Mouse (Mus musculus): Measurements from ENCODE around the gene Hhatl. TPM values are rescaled to one million over a fixed set of nuclear protein-coding genes. Genes with fewer than 3 reads are reported as not detected.
A peak's percentile ranks its signal among the peaks of the same experiment; 100 is the strongest.

The Hhatl gene
- polyA plus RNA-seq, 1 experiment = not detected

- Histone ChIP-seq H3K4me1 (ENCODE audit: control insufficient read depth, insufficient read depth, low read length) (peaks cover 61% of the 10 kb centered on the region), H3K4me3 (ENCODE audit: insufficient read depth, low read depth, low read length) (no peak overlapping the region), H3K27ac (ENCODE audit: insufficient read depth, low read depth, low read length) (no peak overlapping the region)
- TF ChIP-seq POLR2A (IDR thresholded peaks at IDR 0.05; ENCODE audit: insufficient read depth, low read depth, low read length) = no peak
- no peak for TF ChIP-seq CTCF (IDR thresholded peaks at IDR 0.05; ENCODE audit: insufficient read depth, low read depth, low read length)
- 66% methylated on average over 19 of the region's 19 CpGs for WGBS
Measured at GRCm38 (mm10) chr9:121763716-121764115, 28.6 kb downstream of the Hhatl start.

- H3K4me1 ChIP-seq (ENCODE audit: control insufficient read depth, insufficient read depth, low read length) = peaks cover 67% of the 10 kb centered on the region
- no peak overlapping the region for H3K27ac ChIP-seq (ENCODE audit: insufficient read depth, low read depth, low read length)
Measured at GRCm38 (mm10) chr9:121762761-121763160, 29.5 kb downstream of the Hhatl start.

GRCm38 (mm10) chr9:121762248-121762647 is 30.1 kb downstream of the Hhatl start:
- no peak overlapping the region for H3K27ac ChIP-seq (ENCODE audit: insufficient read depth, low read depth, low read length)
- peaks cover 72% of the 10 kb centered on the region for H3K4me1 ChIP-seq (ENCODE audit: control insufficient read depth, insufficient read depth, low read length)
- H3K4me3 ChIP-seq (ENCODE audit: insufficient read depth, low read depth, low read length) = no peak overlapping the region
- WGBS = 94% methylated on average over 10 of the region's 10 CpGs
- no peak for TF ChIP-seq CTCF (IDR thresholded peaks at IDR 0.05; ENCODE audit: insufficient read depth, low read depth, low read length)
- no peak for TF ChIP-seq POLR2A (IDR thresholded peaks at IDR 0.05; ENCODE audit: insufficient read depth, low read depth, low read length)

More at GRCm38 (mm10) chr9:121762761-121763160, 29.5 kb downstream of the Hhatl start:
- H3K4me3 ChIP-seq (ENCODE audit: insufficient read depth, low read depth, low read length) = no peak overlapping the region
- TF ChIP-seq CTCF (IDR thresholded peaks at IDR 0.05; ENCODE audit: insufficient read depth, low read depth, low read length) (no peak), POLR2A (IDR thresholded peaks at IDR 0.05; ENCODE audit: insufficient read depth, low read depth, low read length) (no peak)
- WGBS = 83% methylated on average over 25 of the region's 25 CpGs

- Histone ChIP-seq H3K4me3 (ENCODE audit: insufficient read depth, low read depth, low read length) (0 out of 2 replicates have a peak overlapping the region, but pooled peaks have one; percentile 95), H3K27ac (ENCODE audit: insufficient read depth, low read depth, low read length) (no peak overlapping the region), H3K4me1 (ENCODE audit: control insufficient read depth, insufficient read depth, low read length) (peaks cover 72% of the 10 kb centered on the region)
- TF ChIP-seq POLR2A (IDR thresholded peaks at IDR 0.05; ENCODE audit: insufficient read depth, low read depth, low read length) = no peak
- 73% methylated on average over 8 of the region's 8 CpGs for WGBS
Measured at GRCm38 (mm10) chr9:121761787-121762186, 30.5 kb downstream of the Hhatl start.

GRCm38 (mm10) chr9:121761091-121761665 is 31.1 kb downstream of the Hhatl start:
- TF ChIP-seq CTCF (IDR thresholded peaks at IDR 0.05; ENCODE audit: insufficient read depth, low read depth, low read length) (no peak), POLR2A (IDR thresholded peaks at IDR 0.05; ENCODE audit: insufficient read depth, low read depth, low read length) (no peak)
- Histone ChIP-seq H3K4me1 (ENCODE audit: control insufficient read depth, insufficient read depth, low read length) (peaks cover 69% of the 10 kb centered on the region), H3K27ac (ENCODE audit: insufficient read depth, low read depth, low read length) (peak overlapping the region; percentile 75; the same call in 1 of the 2 replicates), H3K4me3 (ENCODE audit: insufficient read depth, low read depth, low read length) (peak overlapping the region; percentile 95)
- WGBS = 37% methylated on average over 10 of the region's 10 CpGs

DNA sequence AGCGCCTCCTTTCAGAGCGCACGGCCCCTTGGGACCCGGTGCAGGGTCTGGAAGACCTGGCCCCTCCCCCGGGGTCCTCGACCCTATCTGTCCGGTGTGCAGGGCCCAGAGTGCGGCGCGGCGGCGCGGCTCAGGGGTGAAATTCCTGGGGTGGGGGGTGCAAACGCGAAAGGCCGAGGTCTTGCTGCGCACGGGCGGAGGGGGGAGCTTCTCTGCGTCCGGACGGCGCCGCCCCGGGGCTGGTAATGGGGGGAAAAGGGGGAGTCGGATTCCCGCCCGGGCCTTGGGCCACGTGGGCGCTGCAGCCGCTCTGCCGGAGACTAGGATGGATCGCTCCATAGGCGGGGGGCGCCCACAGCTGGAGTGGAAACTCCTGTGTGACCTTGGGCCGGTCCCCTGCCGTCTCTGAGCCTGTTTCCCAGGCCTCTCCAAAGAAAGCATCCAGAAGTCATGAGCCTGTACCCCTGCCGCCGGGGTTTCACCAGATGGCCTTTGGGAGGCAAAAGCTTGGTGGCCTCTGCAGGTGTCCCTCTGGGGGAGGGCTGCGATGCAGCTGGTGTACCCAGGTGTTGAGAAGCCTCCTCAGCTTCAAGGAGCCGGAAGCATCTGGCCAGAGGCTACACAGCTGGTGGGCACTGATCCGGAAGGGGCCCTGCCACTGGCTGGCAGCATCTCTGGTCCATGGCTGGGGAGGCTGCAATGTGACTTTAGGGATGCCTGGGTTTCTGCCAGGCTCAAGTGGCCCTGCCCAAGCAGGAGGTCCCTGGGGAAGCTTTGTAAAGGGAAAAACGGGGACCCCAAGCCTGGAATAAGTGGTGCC is 31.8 kb downstream of the Hhatl start:
- 1% methylated on average over 43 of the region's 43 CpGs for WGBS
- TF ChIP-seq POLR2A (IDR thresholded peaks at IDR 0.05; ENCODE audit: insufficient read depth, low read depth, low read length) = no peak
- TF ChIP-seq CTCF (IDR thresholded peaks at IDR 0.05; ENCODE audit: insufficient read depth, low read depth, low read length) = no peak
- peak overlapping the region; percentile 75 for H3K27ac ChIP-seq (ENCODE audit: insufficient read depth, low read depth, low read length)
- H3K4me3 ChIP-seq (ENCODE audit: insufficient read depth, low read depth, low read length) = peak overlapping the region; percentile 95
- peaks cover 64% of the 10 kb centered on the region for H3K4me1 ChIP-seq (ENCODE audit: control insufficient read depth, insufficient read depth, low read length)

- Histone ChIP-seq H3K4me1 (ENCODE audit: control insufficient read depth, insufficient read depth, low read length) (peaks cover 56% of the 10 kb centered on the region), H3K4me3 (ENCODE audit: insufficient read depth, low read depth, low read length) (peak within 1 kb of the TSS; percentile 95), H3K27ac (ENCODE audit: insufficient read depth, low read depth, low read length) (peak within 1 kb of the TSS; percentile 75)
- WGBS = under 1% methylated on average over 97 of the region's 97 CpGs
- TF ChIP-seq POLR2A (IDR thresholded peaks at IDR 0.05; ENCODE audit: insufficient read depth, low read depth, low read length) (0 out of 2 replicates have a peak, but pooled peaks have one; percentile 41), CTCF (IDR thresholded peaks at IDR 0.05; ENCODE audit: insufficient read depth, low read depth, low read length) (peak; percentile 29; the same call in 1 of the 2 replicates)
Measured at GRCm38 (mm10) chr9:121759091-121760081, 32.9 kb downstream of the Hhatl start, which contains the start of gene Zfp651. Gene Zfp651 (plus strand): TSS chr9:121759330.
